Mouse (Mus musculus) testis, adult 2 months (tissue): ENCODE measurements at regions not wholly inside any gene's neighbourhood (a gene's known extent, or its start where the extent isn't known, plus 50 kb on each side); places are given as distances from the start of the nearest gene placed in this dataset.

Experiments
- H3K27ac ChIP-seq: fragments of 200-500 bp; 2 replicates; pipeline ENCODE4 v1.5.1; 2012; ENCODE audit warnings: low read depth, low read length; ENCODE audit not compliant: control insufficient read depth, insufficient read depth
- H3K27me3 ChIP-seq: fragments of 200-500 bp; 2 replicates; pipeline ENCODE4 v1.6.1; 2012; ENCODE audit warnings: mild to moderate bottlenecking, low read length, moderate library complexity; ENCODE audit not compliant: control insufficient read depth, insufficient read depth
- H3K36me3 ChIP-seq: fragments of 200-500 bp; 2 replicates; pipeline ENCODE4 v1.6.1; 2012; ENCODE audit warnings: mild to moderate bottlenecking, low read length; ENCODE audit not compliant: control insufficient read depth, insufficient read depth
- H3K4me1 ChIP-seq: fragments of 200-500 bp; 2 replicates; pipeline ENCODE4 v1.6.1; 2012; ENCODE audit warnings: low read length; ENCODE audit not compliant: control insufficient read depth, insufficient read depth
- H3K4me3 ChIP-seq: fragments of 200-500 bp; 2 replicates; pipeline ENCODE4 v1.5.1; 2012; ENCODE audit warnings: low read depth, mild to moderate bottlenecking, low read length, moderate library complexity, mixed read lengths; ENCODE audit not compliant: control insufficient read depth
- CTCF ChIP-seq: fragments of 200-500 bp; IDR thresholded peaks from 2 replicates; pipeline ENCODE4 v1.5.1; 2012; ENCODE audit warnings: low read depth, mild to moderate bottlenecking, inconsistent platforms, low read length, moderate library complexity; ENCODE audit not compliant: control insufficient read depth, insufficient read depth, insufficient replicate concordance
- POLR2A ChIP-seq: fragments of 200-500 bp; IDR thresholded peaks from 2 replicates; pipeline ENCODE4 v1.6.1; 2012; ENCODE audit warnings: low read depth, mild to moderate bottlenecking, inconsistent platforms, low read length, moderate library complexity; ENCODE audit not compliant: control insufficient read depth

- Histone ChIP-seq H3K4me3 (no peak overlapping the region), H3K4me1 (peaks cover 13% of the 10 kb centered on the region), H3K27ac (peak overlapping the region; percentile 31; the same call in 1 of the 2 replicates), H3K36me3 (no peaks in the 10 kb centered on the region), H3K27me3 (no peaks in the 10 kb centered on the region)
- TF ChIP-seq POLR2A (no peak), CTCF (no peak)
Observed at GRCm38 (mm10) chr9:102782926-102783850, 51.5 kb upstream of the Ryk start.

GRCm38 (mm10) chr9:102784329-102785026, 50.2 kb upstream of the Ryk start:
- Histone ChIP-seq H3K27me3 (no peaks in the 10 kb centered on the region), H3K36me3 (no peaks in the 10 kb centered on the region), H3K4me3 (no peak overlapping the region), H3K27ac (no peak overlapping the region), H3K4me1 (peaks cover 12% of the 10 kb centered on the region)
- TF ChIP-seq POLR2A (no peak), CTCF (peak; percentile 93)
